Mouse (Mus musculus): ENCODE results near the gene Olfr738. TPM values are rescaled to one million over a fixed set of nuclear protein-coding genes. Genes with fewer than 3 reads are reported as not detected.

The Olfr738 gene
- polyA plus RNA-seq (2017; shearing (Covaris generic)) = not detected

DNA sequence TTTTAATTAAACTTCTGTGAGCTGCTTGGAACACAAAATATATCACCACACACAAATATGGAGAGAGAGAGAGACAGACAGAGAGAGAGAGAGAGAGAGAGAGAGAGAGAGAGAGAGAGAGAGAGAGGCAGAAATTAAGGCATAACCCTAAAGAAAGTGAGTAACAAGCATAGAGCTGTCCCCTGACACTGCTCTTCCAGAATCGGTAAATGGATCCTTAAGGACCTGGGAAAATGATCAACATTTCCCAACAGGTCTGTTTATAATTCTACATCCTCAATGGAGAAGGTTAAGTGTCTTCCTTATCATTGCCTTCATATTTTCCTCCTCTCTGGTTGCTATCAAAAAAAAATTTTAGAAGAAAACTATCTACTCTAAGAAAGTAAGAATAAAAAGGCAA, at the start of gene Olfr738:
Olfr738 (plus strand) TSS at position 301 of the 400 bp plus-strand sequence.

DNA sequence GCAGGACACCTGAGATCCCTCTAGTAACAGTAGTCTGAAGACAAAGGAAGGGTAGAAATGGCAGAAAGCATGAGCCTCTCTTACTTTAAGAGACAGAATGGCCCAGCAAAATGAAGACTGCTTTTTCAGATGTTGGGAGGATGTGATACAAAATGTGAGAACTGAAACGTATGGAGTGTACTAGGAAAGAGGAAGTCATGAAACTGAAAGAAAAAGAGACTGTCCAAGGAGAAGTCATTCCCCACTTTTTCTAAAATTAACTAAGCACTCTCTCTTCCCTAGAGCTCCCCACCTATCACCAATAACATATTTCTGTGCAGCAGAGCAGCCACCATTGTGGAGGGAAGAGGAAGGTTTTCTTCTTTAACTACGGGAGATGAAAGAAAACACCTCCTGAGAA, 49.8 kb upstream of the Olfr738 start, which contains the start of gene Tlr11:
Tlr11 (plus strand) TSS at position 322 of the 400 bp plus-strand sequence.

DNA sequence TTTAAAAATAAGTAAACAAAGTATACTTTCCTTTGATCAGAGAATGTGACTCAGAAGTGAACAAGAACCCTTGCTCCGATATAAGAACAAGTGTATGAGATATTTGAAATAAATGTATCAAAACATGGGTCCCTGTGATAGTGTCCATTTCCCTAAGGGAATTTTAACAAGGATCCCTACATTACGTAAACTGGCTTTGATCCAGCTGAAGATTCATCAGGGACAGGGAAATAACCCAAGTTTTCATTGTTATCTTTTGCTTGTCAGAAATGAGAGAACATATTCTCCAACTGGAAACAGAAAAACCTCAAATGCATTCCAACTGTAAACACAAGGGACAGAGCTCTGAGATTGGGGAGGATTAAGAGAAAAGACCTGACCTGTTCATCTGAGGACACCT, 26.5 kb upstream of the Olfr738 start, which contains the start of gene Olfr736:
Olfr736 (plus strand) TSS at position 301 of the 400 bp plus-strand sequence.

DNA sequence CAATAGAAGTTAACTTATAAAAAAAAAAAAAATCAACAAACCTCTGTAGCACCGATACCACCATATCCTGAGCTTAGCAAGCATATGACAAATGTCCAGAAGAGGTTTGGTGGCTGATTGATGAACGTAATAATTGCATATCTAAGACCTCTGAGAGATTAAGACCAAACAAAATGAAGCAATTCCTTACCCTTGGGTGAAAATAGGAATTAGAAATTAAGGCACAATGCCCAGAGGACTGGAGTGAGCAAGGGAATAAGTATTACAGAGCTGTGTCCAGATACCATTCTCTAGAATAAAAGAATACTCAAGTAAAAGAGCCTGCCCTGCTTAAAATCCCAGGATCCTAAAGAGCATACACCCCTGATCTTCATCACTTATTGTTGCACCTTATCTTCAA, 11.0 kb downstream of the Olfr738 start, which contains the start of gene Olfr739:
Olfr739 (plus strand) TSS at position 301 of the 400 bp plus-strand sequence.

DNA sequence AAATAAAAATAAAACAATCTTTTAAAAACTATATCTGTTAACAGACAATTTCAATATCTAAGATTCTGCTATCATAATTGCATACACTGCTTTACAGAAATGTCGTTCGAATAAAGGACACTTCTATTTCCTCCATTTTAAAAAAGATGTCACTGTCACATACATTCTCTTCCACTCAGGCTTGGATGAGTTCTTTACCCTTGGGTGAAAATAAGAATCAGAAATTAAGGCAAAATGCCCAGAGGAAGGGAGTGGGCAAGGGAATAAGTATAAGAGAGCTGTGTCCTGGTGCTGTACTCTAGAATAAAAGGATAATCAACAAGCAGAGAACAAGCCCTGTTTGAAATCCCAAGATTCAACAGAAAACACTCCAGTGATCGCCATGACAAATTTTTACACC, 37.9 kb downstream of the Olfr738 start, which contains the start of gene Olfr740:
Olfr740 (plus strand) TSS at position 301 of the 400 bp plus-strand sequence.

Other genes with a start within 250 kb of the Olfr738 start
- gene Olfr730, start 219.4 kb upstream of the Olfr738 start, polyA plus RNA-seq (2017; shearing (Covaris generic)) = not detected
- gene Olfr731, start 165.7 kb upstream of the Olfr738 start, polyA plus RNA-seq (2017; shearing (Covaris generic)) = 0.05 TPM
- not detected for gene Olfr732, start 123.4 kb upstream of the Olfr738 start, polyA plus RNA-seq (2017; shearing (Covaris generic))
- not detected for gene Olfr733, start 106.0 kb upstream of the Olfr738 start, polyA plus RNA-seq (2017; shearing (Covaris generic))
- not detected for gene Olfr734, start 80.8 kb upstream of the Olfr738 start, polyA plus RNA-seq (2017; shearing (Covaris generic))
- not detected for gene Olfr735, start 58.7 kb upstream of the Olfr738 start, polyA plus RNA-seq (2017; shearing (Covaris generic))
- gene Tlr11, start 49.7 kb upstream of the Olfr738 start, polyA plus RNA-seq (2017; shearing (Covaris generic)) = not detected
- gene Olfr736, start 26.4 kb upstream of the Olfr738 start, polyA plus RNA-seq (2017; shearing (Covaris generic)) = not detected
- gene Olfr739, start 11.1 kb downstream of the Olfr738 start, polyA plus RNA-seq (2017; shearing (Covaris generic)) = not detected
- gene Olfr740, start 38.0 kb downstream of the Olfr738 start, polyA plus RNA-seq (2017; shearing (Covaris generic)) = not detected
- not detected for gene Olfr741, start 65.2 kb downstream of the Olfr738 start, polyA plus RNA-seq (2017; shearing (Covaris generic))
- not detected for gene Olfr742, start 96.0 kb downstream of the Olfr738 start, polyA plus RNA-seq (2017; shearing (Covaris generic))
- gene Olfr743, start 114.3 kb downstream of the Olfr738 start, polyA plus RNA-seq (2017; shearing (Covaris generic)) = not detected
- gene Olfr744, start 207.3 kb downstream of the Olfr738 start, polyA plus RNA-seq (2017; shearing (Covaris generic)) = not detected
- gene Olfr745, start 231.8 kb downstream of the Olfr738 start, polyA plus RNA-seq (2017; shearing (Covaris generic)) = not detected
- not detected for gene Olfr746, start 239.5 kb downstream of the Olfr738 start, polyA plus RNA-seq (2017; shearing (Covaris generic))